Mouse (Mus musculus): ENCODE data around the gene Ttyh2. TPM values are rescaled to one million over a fixed set of nuclear protein-coding genes. Genes with fewer than 3 reads are reported as not detected.

Ttyh2 gene
- total RNA-seq, 1 experiment from 2014 or later = 3.0 TPM

Other genes with a start within 250 kb of the Ttyh2 start
- gene Rpl38, start 6.9 kb upstream of the Ttyh2 start, total RNA-seq (2017) = 3,442 and 3,720 TPM in 2 replicates
- not detected in 2 replicates for gene Dnaic2, start 52.0 kb downstream of the Ttyh2 start, total RNA-seq (2017)
- gene Kif19a, start 90.0 kb downstream of the Ttyh2 start, total RNA-seq (2017) = 1.9 and 2.0 TPM in 2 replicates
- gene Btbd17, start 120.5 kb downstream of the Ttyh2 start, total RNA-seq (2017) = not detected in 2 replicates
- not detected in 2 replicates for gene Gpr142, start 123.5 kb downstream of the Ttyh2 start, total RNA-seq (2017)
- not detected in 2 replicates for gene Gprc5c, start 175.7 kb downstream of the Ttyh2 start, total RNA-seq (2017)
- gene Cd300a, start 214.6 kb downstream of the Ttyh2 start, total RNA-seq (2017) = 10.7 and 19.2 TPM in 2 replicates

Measured in hematopoietic stem cell, adult 5-6 weeks (primary cell).